Mouse (Mus musculus): ENCODE results near the gene C2cd3.

The C2cd3 gene

GRCm38 (mm10) chr7:100407677-100408076 lies 35.6 kb downstream of the C2cd3 start:
- no peak for DNase-seq

DNA sequence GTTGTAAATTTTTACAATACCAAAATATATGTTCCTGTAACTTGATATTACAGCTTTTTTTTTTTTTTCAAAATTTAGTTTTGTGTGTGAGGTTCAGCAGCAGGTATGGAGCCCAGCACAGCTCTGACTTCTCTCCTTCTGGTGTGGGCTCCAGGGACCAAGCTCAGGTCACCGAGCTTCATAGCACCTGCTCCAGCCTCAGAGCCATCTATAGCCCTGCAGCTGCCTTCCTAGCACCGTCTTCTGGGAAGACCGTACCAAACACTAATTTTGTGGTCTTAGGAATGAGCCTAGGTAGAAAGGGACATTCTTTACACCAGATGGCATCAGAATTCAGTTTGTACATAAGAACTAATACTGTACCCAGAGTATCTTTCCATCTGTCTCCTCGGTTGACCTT lies 36.7 kb downstream of the C2cd3 start:
- no peak for DNase-seq

GRCm38 (mm10) chr7:100425795-100426194 lies 53.8 kb downstream of the C2cd3 start:
- DNase-seq = no peak

- DNase-seq = peak; percentile 47 to 49
These were observed 57.1 kb downstream of the C2cd3 start for GRCm38 (mm10) chr7:100429102-100429501.

- DNase-seq = no peak
These were observed 57.9 kb downstream of the C2cd3 start for GRCm38 (mm10) chr7:100429911-100430310.

DNA sequence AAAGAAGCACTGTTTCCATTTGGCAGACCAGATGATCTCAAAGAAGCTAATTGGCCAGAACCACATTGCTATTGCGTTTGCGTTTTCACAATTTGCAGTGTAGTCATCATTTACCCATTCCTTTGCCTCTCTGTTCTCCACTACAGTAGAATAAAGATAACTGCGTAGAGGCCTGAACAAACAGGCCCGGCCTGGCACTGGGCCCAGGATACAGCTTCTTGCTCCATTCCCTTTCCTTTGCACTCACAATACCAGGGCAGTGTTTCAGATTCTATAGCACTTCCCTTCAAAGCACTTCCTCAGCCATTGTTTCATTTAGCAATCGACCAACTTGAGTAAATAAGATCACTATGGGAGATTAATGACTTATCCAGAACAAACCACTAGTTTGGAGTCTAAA lies 59.1 kb downstream of the C2cd3 start:
- no peak for DNase-seq

GRCm38 (mm10) chr7:100433295-100433694 lies 61.3 kb downstream of the C2cd3 start:
- DNase-seq = no peak

GRCm38 (mm10) chr7:100443728-100444127 lies 71.7 kb downstream of the C2cd3 start:
- no peak for DNase-seq

DNA sequence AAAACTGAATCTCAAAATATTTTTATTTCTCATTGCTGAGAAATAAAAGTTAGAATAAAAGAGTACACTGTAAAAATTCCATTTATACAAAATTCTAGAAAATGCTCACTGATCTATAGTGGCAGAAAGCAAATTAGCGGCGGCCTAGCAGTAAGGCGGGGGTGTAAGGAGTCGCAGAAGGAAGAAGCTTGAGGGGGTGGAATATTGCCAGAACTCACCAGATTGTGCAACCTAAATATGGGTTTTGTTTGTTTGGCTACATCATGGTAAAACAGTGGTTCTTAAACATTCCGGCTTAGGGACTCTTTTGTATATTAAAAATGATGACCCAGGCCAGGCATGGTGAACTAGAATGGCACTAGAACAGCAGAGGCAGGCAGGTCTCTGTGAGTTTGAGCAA lies 74.2 kb downstream of the C2cd3 start:
- no peak for DNase-seq

DNA sequence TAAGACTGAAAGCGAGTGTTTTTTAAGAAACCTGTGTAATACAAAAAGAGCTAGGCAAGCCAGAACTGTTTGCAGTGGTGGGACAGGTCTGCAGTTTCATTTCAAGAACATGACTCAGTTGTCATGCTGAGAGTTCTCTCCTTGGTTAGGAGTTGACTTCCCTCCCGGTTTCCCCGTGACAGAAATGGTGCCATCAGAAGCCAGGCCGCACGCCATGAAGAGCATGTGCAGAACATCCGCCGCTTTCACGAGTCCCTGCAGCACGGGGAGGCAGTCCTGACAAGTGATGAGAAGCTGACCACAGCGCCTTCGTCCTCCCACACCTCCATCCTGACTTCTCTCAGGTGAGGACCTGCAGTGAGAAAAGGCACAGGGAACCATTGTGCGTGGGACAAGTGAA lies 76.5 kb downstream of the C2cd3 start:
- DNase-seq = no peak

DNA sequence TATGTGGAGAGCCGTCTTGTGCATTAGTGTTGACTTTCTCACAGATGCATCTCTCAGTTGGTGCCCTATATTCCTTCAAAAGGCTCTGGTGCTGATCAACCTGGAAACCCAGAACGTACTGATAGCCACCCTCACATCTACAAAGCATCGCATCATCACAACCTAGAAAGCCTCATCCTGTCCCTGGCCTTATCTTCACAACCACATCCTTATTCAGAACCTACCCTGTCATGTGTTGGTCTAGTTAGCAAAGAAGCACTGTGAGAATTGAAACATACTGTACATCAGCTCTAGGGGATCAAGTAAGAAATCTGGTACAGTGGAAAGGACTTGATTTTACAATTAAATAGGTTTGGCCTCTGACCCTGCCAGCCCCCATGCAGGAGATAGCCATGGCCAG lies 77.0 kb downstream of the C2cd3 start:
- DNase-seq = no peak

- no peak for DNase-seq
These were observed 86.1 kb downstream of the C2cd3 start for GRCm38 (mm10) chr7:100458153-100458552.

DNA sequence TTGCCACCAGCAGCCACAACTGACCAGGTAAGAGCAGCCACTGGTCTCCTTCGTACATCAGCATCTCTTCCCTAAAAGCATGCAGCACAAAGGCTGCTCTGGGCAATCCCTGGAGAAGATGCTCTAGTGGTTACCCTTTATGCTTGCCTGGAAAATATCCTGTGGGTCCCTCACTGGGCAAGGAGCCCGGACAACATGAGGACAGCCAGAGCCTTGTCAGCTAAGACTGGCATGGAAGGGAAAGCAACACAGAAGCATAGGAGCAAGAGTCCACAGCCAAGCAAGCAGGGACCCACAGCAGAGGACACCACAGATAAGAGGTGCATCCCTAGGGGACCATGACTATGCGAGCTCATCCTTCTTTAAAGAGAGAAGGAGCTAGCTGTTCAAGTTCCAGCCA lies 87.8 kb downstream of the C2cd3 start:
- no peak for DNase-seq

DNA sequence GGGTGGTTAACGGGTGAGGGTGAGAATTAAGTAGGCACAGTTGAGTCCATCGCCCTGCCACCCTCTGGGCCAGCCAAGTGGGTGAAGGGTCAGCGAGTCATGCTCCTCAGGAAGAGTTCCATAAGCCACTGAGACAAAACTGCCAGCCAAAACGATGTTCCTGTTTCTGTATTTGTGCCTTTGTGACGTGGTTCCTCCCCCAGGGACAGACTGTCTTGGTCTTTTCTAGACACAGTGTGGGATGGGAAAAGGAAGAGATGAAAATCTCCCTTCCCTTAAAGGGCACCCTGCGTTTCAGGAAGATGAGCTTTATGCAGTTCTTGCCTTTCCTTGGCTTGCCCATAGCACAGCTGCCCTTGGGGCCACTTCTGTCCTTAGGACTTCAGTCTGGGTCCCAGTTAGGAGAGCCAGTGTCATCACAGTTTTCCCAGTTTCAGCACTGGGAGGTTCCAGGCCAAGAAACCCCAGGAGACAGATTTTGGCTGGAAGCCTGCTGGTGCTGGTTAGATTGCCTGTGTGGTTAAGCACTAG lies 89.7 kb downstream of the C2cd3 start:
- peak; percentile 15 to 17 for DNase-seq

- DNase-seq = no peak
These were observed 91.2 kb downstream of the C2cd3 start for GRCm38 (mm10) chr7:100463194-100463593.

GRCm38 (mm10) chr7:100463757-100464156 lies 91.7 kb downstream of the C2cd3 start:
- DNase-seq = no peak

- DNase-seq = no peak
These were observed 92.2 kb downstream of the C2cd3 start for GRCm38 (mm10) chr7:100464248-100464647.

- peak; percentile 16 to 17 for DNase-seq
These were observed 93.2 kb downstream of the C2cd3 start for GRCm38 (mm10) chr7:100465248-100465647.

DNA sequence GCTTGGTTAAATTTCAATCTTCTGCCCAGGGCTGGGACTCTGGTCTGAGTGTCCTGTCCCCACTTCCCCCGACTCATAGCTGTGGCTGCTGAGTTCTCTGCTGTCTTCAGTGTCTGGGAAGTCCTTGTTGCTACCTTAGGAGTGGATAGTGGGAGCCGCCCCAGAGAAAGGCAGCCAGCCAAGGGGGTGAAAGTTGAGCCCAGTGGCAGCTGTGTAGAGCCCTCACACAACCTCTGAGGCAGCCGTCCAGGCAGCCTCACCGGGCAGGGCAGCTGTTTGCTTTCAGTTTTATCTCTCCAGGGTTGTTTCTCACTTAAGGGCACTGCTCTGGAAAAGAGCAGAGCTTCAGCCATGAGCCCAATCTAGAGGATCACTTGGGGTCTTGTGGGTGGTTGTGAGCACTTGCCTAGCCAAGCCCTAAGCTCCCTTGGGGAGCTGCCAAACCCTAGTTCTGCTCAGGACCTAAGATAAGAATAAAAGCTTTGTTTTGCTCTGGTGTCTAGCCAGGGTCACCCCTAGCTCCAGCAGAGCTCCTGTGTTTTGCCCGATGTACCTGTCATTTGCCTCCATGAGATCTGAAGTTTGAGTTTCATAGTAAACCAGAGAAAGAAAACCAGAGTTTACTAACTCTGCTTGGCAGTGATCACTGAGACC lies 93.8 kb downstream of the C2cd3 start:
- no peak for DNase-seq

DNA sequence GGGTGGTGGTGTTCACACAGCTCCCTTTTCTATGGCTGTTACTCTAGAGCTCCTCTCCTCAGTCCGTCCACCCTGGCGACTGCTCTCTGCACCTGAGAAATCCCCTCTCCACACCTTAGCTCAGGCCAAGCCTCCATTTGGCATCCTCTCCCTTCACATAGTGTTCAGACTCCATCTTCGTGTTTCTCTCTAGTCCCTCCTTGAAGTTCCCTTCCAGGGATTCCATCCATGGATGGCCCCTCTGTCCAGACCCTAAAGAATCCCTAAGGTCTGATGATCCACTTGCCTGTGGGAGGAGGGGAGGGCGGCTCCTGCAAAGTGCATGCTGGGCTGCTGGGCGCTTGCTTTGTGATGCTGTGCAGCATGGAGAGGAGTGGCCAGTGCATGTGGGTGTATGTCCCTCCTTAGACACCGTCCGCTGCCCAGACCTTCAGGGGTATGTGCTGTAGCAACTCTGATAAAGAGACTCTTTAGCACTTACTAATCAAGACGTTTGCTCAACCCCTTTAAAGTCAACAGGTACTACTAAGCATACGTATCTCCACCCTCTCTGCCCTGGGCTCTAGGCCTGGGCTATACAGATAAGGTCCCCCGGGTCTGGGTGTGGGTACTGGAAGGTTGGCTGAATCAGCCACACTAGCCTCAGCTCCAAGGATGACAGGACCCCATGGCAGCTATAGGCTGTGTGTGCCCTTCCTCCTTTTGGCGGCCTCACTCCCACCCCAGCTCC lies 94.9 kb downstream of the C2cd3 start:
- no peak for DNase-seq

GRCm38 (mm10) chr7:100468761-100469160 lies 96.7 kb downstream of the C2cd3 start:
- DNase-seq = no peak

DNA sequence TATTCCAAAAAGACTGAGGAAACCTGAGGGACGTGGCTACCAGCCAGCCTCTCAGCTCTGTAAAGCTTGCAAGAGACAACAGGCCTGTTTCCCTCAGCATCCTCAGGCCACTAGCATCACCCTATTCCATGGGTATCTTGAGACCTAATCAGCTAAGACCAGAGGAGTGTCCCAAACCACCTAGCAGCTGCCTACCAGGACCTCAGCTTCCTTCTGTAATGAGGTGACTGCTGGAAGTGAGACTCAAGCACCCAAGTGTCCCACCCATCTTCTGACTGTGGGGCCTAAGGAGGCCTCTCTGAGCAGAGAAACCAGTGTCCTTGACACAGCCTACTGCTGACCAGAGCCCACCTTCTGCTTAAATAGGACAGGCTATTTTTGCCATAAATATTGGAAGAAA lies 97.5 kb downstream of the C2cd3 start:
- no peak for DNase-seq

- no peak for DNase-seq
These were observed 98.9 kb downstream of the C2cd3 start for GRCm38 (mm10) chr7:100470796-100471406.

DNA sequence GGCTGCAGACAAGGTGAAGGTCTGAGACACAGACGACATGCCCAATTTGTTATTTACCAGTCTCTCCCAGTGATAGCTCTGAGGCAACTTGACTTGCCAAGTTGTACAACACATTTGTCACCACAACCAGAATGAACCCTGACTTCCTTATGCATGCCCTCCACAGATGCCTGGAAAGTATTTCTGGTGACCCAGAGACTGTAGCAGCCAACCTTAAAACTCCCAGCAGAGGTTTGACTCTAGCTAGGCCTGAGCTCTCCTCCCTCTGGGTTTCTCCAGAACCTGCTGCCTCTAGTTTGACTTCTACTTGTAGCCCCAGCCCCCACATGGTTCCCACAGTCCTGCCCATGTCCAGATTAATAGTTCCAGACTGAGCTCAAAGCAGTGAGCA lies 99.4 kb downstream of the C2cd3 start:
- DNase-seq = no peak
